Mouse (Mus musculus): Measurements from ENCODE around the gene Cpt1b.

Gene Cpt1b

DNA sequence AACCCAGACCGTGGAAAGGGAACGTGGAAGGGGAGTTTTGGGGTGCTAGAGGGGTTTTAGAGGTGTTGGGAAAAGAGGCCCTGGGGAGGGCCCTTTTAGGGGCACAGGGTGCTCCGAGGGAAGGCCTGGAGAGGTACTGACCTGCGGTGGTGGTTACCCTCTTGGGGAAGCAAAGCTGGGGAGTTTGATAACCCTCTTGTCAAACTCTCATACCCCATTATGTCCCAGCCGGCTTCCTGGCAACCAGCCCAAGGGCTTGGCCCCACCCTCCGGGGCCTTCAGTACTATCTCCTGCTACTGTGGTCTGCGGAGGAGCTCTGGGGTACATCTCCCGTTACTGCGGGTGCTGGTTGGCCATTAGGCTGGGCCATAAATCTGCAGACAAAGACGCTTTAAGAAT, 46.2 kb downstream of the Cpt1b start:
- no peak for DNase-seq (ENCODE audit: low read depth, low spot score)

- no peak for DNase-seq (ENCODE audit: low read depth, low spot score)
Observed at GRCm38 (mm10) chr15:89378831-89379401, 46.7 kb downstream of the Cpt1b start, which contains the start of gene Odf3b. TSS of gene Odf3b (minus strand) at chr15:89379282.

GRCm38 (mm10) chr15:89377938-89378828, 47.5 kb downstream of the Cpt1b start:
- DNase-seq (ENCODE audit: low read depth, low spot score) = no peak

DNA sequence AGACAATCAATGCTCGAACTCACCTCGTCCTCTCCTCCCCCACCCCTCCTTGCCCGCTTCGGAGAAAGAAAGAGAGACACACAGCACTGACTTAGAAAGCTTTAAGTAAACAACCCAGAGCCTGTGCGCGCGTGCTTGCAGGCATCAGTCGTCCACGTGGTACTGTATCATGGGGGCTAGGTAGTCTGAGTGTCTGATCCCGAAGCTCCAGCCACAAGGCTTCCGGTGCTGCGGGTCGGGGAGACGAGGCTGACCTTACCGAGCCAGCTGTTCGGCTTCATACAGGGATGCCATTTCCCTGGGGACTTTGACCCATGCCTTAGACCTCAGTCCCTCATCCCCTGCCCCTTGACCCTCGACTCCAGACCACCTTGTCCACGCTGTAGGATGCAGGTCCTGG, 48.3 kb downstream of the Cpt1b start:
- DNase-seq (ENCODE audit: low read depth, low spot score) = no peak

DNA sequence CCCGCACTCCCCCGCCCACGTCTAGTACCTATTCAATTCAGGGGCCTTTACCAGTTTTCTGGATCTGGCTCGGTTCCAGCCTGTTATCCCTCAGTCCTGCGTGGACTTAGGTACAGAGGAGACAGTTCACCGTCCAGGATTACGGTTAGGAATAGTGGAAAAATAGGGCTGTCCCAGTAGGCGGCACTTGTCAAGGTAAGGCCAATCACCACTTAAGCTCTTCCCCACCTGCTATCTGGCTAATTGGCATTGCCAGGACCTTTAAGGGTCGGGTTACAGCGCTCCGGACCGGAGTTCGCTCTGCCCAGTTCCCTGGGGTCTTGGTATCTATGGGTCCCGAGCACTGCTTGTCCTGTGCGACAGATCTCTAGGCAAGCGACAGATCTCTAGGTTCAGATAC, 48.7 kb downstream of the Cpt1b start, which contains the start of gene Tymp:
Tymp (minus strand) TSS at position 83 of the 400 bp plus-strand sequence.
- no peak for DNase-seq (ENCODE audit: low read depth, low spot score)

DNA sequence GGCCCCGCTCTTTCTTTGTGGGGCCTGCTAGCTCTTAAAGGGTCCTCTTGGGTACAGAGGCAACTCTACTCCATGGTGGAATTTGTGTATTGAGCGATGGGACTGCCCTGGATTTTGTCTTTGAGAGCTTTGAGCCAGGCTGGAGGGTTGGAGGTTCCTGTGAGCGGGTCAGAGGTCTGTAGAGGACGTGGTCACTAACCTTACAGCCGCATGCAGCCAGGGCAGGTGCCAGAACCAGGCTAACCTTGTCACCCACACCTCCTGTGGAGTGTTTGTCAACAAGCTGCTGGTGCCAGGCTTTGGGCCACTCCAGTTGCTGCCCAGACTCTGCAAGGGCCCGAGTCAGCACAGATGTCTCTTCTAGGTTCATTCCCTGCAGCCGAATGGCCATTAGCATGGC, 49.6 kb downstream of the Cpt1b start:
- no peak for DNase-seq (ENCODE audit: low read depth, low spot score)

DNA sequence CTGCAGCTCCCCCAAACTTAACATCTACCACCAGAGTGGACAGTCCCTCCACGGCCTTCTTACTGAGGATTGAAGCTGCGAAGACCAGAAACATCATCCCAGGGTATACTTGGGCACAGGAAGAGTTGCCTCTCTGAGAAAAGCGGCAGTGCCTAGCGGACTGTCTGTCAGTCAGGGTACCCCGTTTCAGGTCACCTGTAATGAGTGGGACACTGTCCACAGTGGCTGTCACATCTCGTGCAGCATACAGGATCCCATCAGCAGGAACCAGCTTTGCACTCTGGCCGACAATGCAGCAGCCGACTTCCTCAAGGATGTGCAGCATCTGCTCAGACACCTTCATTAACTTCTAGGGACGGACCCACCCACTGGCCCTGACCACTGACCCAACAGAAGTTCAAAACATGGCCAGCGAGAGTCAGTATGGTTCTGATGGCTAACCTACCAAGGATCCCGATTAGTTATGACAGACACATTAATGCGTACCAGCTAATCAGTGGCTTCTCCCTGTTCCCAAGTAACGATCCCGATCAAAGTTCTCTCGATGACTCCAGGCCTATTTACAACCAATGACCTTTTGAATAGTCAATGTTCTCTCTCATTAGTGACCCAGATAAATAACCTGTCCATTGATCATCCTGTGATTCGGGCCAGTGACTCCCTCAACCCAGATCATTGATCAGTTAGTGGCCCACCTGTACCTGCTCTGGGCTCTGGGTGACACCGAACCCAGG, 50.7 kb downstream of the Cpt1b start:
- DNase-seq (ENCODE audit: low read depth, low spot score) = no peak

DNA sequence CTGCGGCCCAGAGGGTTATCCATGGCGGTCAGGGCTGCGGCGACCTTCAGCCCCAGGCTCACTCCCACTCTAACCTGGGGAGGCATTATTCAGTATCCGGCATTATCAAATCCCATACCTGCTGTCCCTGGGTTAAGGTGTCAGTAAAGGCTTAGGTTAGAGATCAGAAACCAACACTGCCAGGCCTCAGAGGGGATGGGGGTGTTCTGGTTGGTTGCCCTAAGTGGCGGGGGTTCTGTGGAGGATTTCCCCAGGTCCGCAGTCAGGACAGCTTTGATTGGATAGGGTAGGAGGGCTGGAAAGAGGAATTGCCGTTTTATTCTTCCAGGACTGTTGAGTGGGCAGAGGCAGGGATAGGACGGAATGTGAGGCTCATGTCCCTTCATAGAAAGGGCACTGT, 51.3 kb downstream of the Cpt1b start:
- no peak for DNase-seq (ENCODE audit: low read depth, low spot score)

DNA sequence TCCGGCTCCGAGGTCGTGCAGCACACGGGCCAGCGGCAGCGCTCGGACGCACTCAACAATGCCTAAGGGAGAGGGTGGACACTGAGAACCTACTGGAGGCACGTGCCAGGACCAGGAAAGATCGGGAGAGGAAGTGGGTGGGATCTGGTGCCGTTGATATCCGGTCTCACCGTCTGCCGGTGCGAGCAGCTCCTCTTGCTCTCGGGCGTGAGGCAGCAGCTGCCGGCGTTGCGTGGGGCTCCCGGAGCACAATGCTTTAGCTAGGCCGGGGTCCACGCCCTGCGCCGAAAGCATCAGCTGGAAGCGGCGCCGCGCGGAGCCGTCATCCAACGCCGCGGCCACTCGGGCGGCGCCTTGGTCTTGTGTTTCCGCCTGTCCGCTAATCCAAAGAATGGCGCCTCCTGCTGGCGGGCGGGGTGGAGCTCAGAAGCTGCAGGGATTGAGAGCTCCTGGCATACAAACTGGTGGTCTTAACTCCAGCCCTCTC, 51.9 kb downstream of the Cpt1b start, which contains the start of gene Sco2:
Sco2 (minus strand) TSS at position 85 of the 487 bp plus-strand sequence.
- DNase-seq (ENCODE audit: low read depth, low spot score) = peak; percentile 83

GRCm38 (mm10) chr15:89373027-89373761, 52.5 kb downstream of the Cpt1b start:
- peak; percentile 71 for DNase-seq (ENCODE audit: low read depth, low spot score)

DNA sequence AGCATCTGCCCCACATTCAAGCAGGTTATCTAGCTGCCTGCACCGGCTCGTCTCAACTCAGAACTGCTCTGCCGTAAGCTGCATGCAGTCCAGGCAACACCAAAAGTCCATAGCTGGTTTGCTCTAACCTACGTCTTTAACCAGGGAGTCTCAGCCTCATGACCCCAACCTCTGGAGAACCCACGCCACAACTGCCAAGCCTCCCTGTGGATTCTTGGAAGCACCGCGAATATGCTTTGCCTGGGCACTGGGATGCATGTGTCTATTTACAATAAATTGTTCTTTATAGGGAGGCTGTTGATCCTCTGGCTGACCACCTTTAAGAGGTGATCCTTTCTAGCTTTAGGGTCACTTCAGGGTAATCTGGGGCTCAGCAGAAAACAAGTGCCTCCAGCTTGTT, 53.1 kb downstream of the Cpt1b start:
- no peak for DNase-seq (ENCODE audit: low read depth, low spot score)

GRCm38 (mm10) chr15:89372068-89372467, 53.6 kb downstream of the Cpt1b start:
- DNase-seq (ENCODE audit: low read depth, low spot score) = no peak
